Mouse (Mus musculus) stomach, embryonic 14.5 days (tissue): ENCODE data around the gene Cyp21a1. TPM values are rescaled to one million over a fixed set of nuclear protein-coding genes. Genes with fewer than 3 reads are reported as not detected.
"Not testable (repeated sequence)": the region's sequence is repeated elsewhere in the genome, so short reads cannot be mapped to it uniquely, and the experiment has no call there.

Experiments
- ATAC-seq: fragments of 200-750 bp; cut with Nextera tagmentation; 2 replicates; pipeline ENCODE4 v1.8.0; 2017; ENCODE audit warnings: low read depth, moderate TSS enrichment; ENCODE audit not compliant: insufficient number of reproducible peaks, insufficient read depth, low FRiP score
- H3K27ac ChIP-seq: fragments of 300-500 bp; sonication (generic); 2 replicates; pipeline ENCODE4 v1.5.1; 2014; ENCODE audit warnings: mild to moderate bottlenecking, low read length, moderate library complexity, mixed read lengths
- H3K27me3 ChIP-seq: fragments of 300-500 bp; sonication (generic); 2 replicates; pipeline ENCODE4 v1.6.1; 2014; ENCODE audit warnings: low read length, control low read depth, mixed read lengths; ENCODE audit not compliant: control insufficient read depth, insufficient read depth
- H3K36me3 ChIP-seq: fragments of 300-500 bp; sonication (generic); 2 replicates; pipeline ENCODE4 v1.6.1; 2014; ENCODE audit warnings: mild to moderate bottlenecking, control low read depth, low read length, moderate library complexity, mixed read lengths; ENCODE audit not compliant: control insufficient read depth, insufficient read depth
- H3K4me1 ChIP-seq: fragments of 300-500 bp; sonication (generic); 2 replicates; pipeline ENCODE4 v1.6.1; 2014; ENCODE audit warnings: low read length, control low read depth, mixed read lengths; ENCODE audit not compliant: control insufficient read depth, insufficient read depth
- H3K4me2 ChIP-seq: fragments of 300-500 bp; sonication (generic); replicated peaks from 2 replicates; pipeline ENCODE4 v1.6.1; 2014; ENCODE audit warnings: low read depth, low read length, control low read depth
- H3K4me3 ChIP-seq: fragments of 300-500 bp; sonication (generic); 2 replicates; pipeline ENCODE4 v1.5.1; 2014; ENCODE audit warnings: low read depth, low read length, control low read depth
- H3K9ac ChIP-seq: fragments of 300-500 bp; sonication (generic); replicated peaks from 2 replicates; pipeline ENCODE4 v1.6.1; 2014; ENCODE audit warnings: low read depth, mild to moderate bottlenecking, control low read depth, low read length, moderate library complexity, mixed read lengths
- H3K9me3 ChIP-seq: fragments of 300-500 bp; sonication (generic); 2 replicates; pipeline ENCODE4 v1.6.1; 2016; ENCODE audit warnings: low read depth, low read length, control low read depth; ENCODE audit not compliant: control insufficient read depth
- WGBS: fragments of 180-500 bp; shearing (Covaris S2); extraction: QIAGEN DNeasy Blood & Tissue Kit; methylation state at CpG from one replicate; pipeline ENCODE4 v1.1.7; 2014; 5-methylcytosine and 5-hydroxymethylcytosine counted together
- polyA plus RNA-seq: library from polyadenylated mRNA; unstranded; fragments of >200 nt; fragmentation: Nextera tagmentation; extraction: Ambion mirVana; gene quantifications from 2 replicates; pipeline ENCODE4 v1.2.1, GENCODE M21; 2014

Gene Cyp21a1
- not detected in 2 replicates for polyA plus RNA-seq

GRCm38 (mm10) chr17:34804301-34804700 lies at the start of gene Cyp21a1:
Cyp21a1 (minus strand) TSS chr17:34804561.
- H3K27me3 ChIP-seq, ATAC-seq, H3K27ac ChIP-seq, H3K4me2 ChIP-seq, H3K36me3 ChIP-seq, H3K4me3 ChIP-seq, H3K9me3 ChIP-seq, H3K4me1 ChIP-seq, H3K9ac ChIP-seq: not testable (repeated sequence)
- 93% methylated on average over 3 of the region's 6 CpGs for WGBS

- no peak for ATAC-seq
- Histone ChIP-seq H3K4me1 (peaks cover 11% of the 10 kb centered on the region), H3K9me3 (no peaks in the 10 kb centered on the region), H3K27me3 (no peaks in the 10 kb centered on the region), H3K27ac (no peak overlapping the region), H3K4me2 (no peak overlapping the region), H3K36me3 (peaks cover 43% of the 10 kb centered on the region), H3K4me3 (no peak overlapping the region), H3K9ac (no peak overlapping the region)
- 71% methylated on average over 8 of the region's 8 CpGs for WGBS
Observed at GRCm38 (mm10) chr17:34853511-34853910, 49.1 kb upstream of the Cyp21a1 start.

GRCm38 (mm10) chr17:34850517-34851125 lies 46.3 kb upstream of the Cyp21a1 start:
- Histone ChIP-seq H3K9ac (peak overlapping the region; percentile 76), H3K4me1 (peaks cover 11% of the 10 kb centered on the region), H3K4me2 (peak overlapping the region; percentile 92), H3K27me3 (no peaks in the 10 kb centered on the region), H3K36me3 (peaks cover 44% of the 10 kb centered on the region), H3K27ac (no peak overlapping the region; the same call in 1 of the 2 replicates), H3K4me3 (peak overlapping the region; percentile 98), H3K9me3 (no peaks in the 10 kb centered on the region)
- WGBS: 2% methylated on average over 25 of the region's 25 CpGs
- no peak for ATAC-seq

DNA sequence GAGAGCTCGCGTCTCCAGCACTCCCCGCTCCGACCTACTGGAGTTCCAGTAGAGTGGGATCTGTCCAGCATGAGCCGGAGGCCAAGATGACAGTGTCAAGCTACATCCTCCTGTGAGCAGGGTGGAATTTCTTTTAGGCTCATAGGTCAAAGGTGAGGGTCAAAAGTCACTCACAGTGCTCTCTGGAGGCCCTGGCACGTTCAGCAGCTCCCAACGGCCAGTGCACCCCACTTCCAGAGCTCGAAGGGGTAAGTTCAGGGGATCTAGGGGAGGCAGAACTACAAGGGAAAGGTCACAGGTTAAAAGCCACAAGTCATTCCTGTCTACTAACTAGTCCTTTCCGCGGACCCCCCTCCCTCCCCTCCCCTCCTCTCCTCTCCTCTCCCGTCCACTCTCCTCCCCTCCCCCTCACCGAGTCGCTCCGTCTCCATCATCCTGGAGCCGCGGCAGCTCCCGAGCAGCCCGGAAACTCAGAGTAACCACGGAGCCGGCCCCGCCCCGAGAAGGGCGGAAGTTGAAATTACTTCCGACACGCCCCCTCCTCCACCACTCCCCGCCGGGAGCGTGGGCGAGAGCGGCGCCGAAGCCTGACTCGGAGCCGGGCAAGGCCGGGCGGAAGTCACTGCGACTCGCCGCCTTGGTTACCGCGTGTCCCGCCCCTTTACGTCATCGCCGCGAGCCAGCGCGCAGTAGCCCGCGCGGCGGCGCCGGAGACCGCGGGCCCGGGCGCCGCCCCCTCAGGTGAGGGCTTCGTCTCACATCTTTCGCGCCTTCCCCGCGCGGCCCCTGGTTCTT lies 45.6 kb upstream of the Cyp21a1 start, which contains the start of the genes Skiv2l and Nelfe:
Gene Skiv2l, minus strand, starts transcription at position 489 of the 795 bp plus-strand sequence.
Gene Nelfe, plus strand, starts transcription at position 670 of the 795 bp plus-strand sequence.
- Histone ChIP-seq H3K27ac (no peak within 1 kb of the TSS; the same call in 1 of the 2 replicates), H3K36me3 (peaks cover 43% of the 10 kb centered on the region), H3K4me3 (peak within 1 kb of the TSS; percentile 98), H3K9me3 (no peaks in the 10 kb centered on the region), H3K4me2 (peak within 1 kb of the TSS; percentile 92), H3K27me3 (no peaks in the 10 kb centered on the region), H3K4me1 (peaks cover 11% of the 10 kb centered on the region), H3K9ac (peak within 1 kb of the TSS; percentile 76)
- ATAC-seq: peak; percentile 97
- under 1% methylated on average over 59 of the region's 65 CpGs for WGBS

DNA sequence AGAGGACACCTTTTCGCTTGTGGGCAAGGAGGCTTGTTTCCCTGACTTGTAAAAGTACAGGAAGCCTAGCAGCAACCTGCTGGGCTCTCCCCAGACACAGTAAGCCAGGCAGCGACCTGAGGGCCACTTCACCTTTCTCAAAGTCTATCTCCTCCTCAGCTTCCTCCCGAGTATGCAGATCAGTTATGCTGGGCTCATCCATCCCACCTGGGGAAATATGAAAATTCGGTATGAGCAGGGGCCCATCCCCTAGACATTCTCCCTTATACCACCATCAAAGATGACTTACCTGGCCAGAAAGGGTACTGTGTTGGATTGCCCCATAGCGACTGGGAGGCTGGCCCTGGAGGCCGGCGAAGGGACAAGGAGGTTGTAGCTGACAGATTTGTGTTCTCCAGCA lies 43.3 kb upstream of the Cyp21a1 start:
- H3K27ac ChIP-seq: no peak overlapping the region
- no peak overlapping the region for H3K4me2 ChIP-seq
- 93% methylated on average over 7 of the region's 7 CpGs for WGBS
- peaks cover 37% of the 10 kb centered on the region for H3K36me3 ChIP-seq
- H3K27me3 ChIP-seq: no peaks in the 10 kb centered on the region
- H3K9me3 ChIP-seq: no peaks in the 10 kb centered on the region
- H3K4me1 ChIP-seq: peaks cover 11% of the 10 kb centered on the region
- H3K4me3 ChIP-seq: no peak overlapping the region
- no peak overlapping the region for H3K9ac ChIP-seq
- no peak for ATAC-seq

DNA sequence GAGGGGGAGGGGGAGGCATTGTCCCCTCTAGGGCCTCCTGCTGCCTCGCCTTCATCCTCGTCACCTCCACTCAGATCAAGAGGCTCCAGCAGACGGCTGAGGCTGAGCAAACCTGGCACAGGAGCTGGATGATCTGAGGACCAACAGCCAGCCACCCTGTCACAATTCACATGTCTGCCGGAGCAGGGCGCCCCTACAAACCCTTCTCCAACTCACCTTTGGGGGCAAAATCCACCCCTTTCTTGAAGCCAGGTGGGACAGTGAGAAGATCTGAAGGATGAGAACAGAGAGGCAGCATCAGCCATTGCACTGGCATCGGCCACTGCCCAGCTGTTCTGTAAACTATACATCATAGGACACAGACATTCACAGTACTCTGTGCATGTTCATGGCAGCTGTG lies 42.8 kb upstream of the Cyp21a1 start:
- H3K4me3 ChIP-seq: no peak overlapping the region
- H3K4me2 ChIP-seq: no peak overlapping the region
- H3K27me3 ChIP-seq: no peaks in the 10 kb centered on the region
- ATAC-seq: no peak
- no peaks in the 10 kb centered on the region for H3K9me3 ChIP-seq
- H3K9ac ChIP-seq: no peak overlapping the region
- H3K4me1 ChIP-seq: peaks cover 11% of the 10 kb centered on the region
- 85% methylated on average over 6 of the region's 6 CpGs for WGBS
- no peak overlapping the region for H3K27ac ChIP-seq
- peaks cover 34% of the 10 kb centered on the region for H3K36me3 ChIP-seq

DNA sequence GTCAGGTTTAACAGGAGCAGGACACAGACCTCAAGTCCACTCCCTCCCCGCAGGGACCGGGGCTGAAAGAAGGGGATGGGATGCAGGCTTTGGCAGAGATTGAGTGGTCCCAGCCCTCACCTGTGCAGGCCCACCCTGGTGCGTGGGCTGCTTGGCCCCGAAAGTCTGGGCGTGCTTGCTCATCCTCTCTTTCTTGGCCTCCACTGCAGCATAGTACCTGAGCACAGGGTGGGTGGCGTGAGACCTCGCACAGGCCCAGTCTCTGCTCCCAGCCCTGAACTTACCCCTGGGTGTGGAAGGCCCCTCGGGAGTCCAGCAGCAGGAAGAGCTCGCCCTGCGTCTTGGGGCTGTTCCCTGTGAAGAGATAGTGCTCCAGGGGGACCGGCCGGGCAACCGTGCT lies 40.5 kb upstream of the Cyp21a1 start:
- Histone ChIP-seq H3K4me1 (0 out of 2 replicates have a peak, but pooled peaks cover 2% of the 10 kb centered on the region), H3K9me3 (no peaks in the 10 kb centered on the region), H3K4me2 (no peak overlapping the region), H3K9ac (no peak overlapping the region), H3K27ac (no peak overlapping the region), H3K4me3 (no peak overlapping the region), H3K27me3 (no peaks in the 10 kb centered on the region), H3K36me3 (peaks cover 51% of the 10 kb centered on the region)
- 91% methylated on average over 13 of the region's 13 CpGs for WGBS
- no peak for ATAC-seq

GRCm38 (mm10) chr17:34840736-34841307 lies 36.5 kb upstream of the Cyp21a1 start:
- Histone ChIP-seq H3K4me1 (peaks cover 13% of the 10 kb centered on the region), H3K36me3 (peaks cover 47% of the 10 kb centered on the region), H3K9ac (no peak overlapping the region), H3K27me3 (no peaks in the 10 kb centered on the region), H3K27ac (no peak overlapping the region), H3K4me2 (no peak overlapping the region), H3K9me3 (no peaks in the 10 kb centered on the region), H3K4me3 (no peak overlapping the region)
- 87% methylated on average over 6 of the region's 6 CpGs for WGBS
- no peak for ATAC-seq
